Mouse (Mus musculus): ENCODE results near the gene Grsf1.

GRCm38 (mm10) chr5:88699251-88699913 lies 23.4 kb upstream of the Grsf1 start:
- TF ChIP-seq CTCF (conservative IDR thresholded peaks at IDR 0.05; ENCODE audit: insufficient read depth, insufficient read length, low read depth, low read length): no peak
- no peak for TF ChIP-seq POLR2A (IDR thresholded peaks at IDR 0.05; ENCODE audit: low read depth, low read length)
